Mouse (Mus musculus): ENCODE data around the gene Tkt. TPM values are rescaled to one million over a fixed set of nuclear protein-coding genes. Genes with fewer than 3 reads are reported as not detected.
A peak's percentile ranks its signal among the peaks of the same experiment; 100 is the strongest.
"Not testable (repeated sequence)": the region's sequence is repeated elsewhere in the genome, so short reads cannot be mapped to it uniquely, and the experiment has no call there.

Tkt gene
- polyA plus RNA-seq, 1 experiment from 2014 or later = 94.0 TPM

DNA sequence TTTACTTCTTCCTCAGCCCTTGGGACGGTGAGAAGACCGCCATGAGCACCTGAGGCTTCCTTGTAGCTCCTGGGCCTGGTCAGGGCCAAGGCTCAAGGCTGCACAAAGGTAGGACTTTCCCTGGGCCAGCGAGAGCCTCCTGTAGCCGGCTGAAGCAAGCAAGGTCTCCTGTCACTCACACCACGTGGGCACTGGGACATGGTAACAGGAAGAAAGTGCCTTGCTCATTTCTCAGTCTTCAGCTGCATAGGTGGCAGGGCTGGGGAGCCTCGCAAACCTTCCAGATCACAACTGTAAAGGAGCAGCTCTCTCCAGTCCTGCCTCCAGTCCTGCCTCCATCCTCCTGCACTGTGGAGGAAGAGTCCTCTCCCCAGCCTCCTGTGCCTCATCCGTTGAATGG is 27.6 kb downstream of the Tkt start:
- WGBS = 76% methylated on average over 7 of the region's 7 CpGs
- Histone ChIP-seq H3K4me3 (ENCODE audit: low read length) (no peak overlapping the region), H3K27ac (ENCODE audit: low read depth, low read length) (no peak overlapping the region), H3K4me2 (replicated peaks; ENCODE audit: low read depth, low read length) (no peak overlapping the region), H3K27me3 (ENCODE audit: control insufficient read depth, insufficient read depth, low read length) (no peaks in the 10 kb centered on the region), H3K9me3 (ENCODE audit: control insufficient read depth, low read length) (no peaks in the 10 kb centered on the region), H3K9ac (ENCODE audit: low read depth, low read length) (no peak overlapping the region), H3K4me1 (ENCODE audit: control insufficient read depth, insufficient read depth, low read length) (peaks cover 14% of the 10 kb centered on the region), H3K36me3 (ENCODE audit: control insufficient read depth, insufficient read depth, low read length) (peaks cover 47% of the 10 kb centered on the region)
- ATAC-seq (ENCODE audit: low FRiP score, low TSS enrichment) = no peak

DNA sequence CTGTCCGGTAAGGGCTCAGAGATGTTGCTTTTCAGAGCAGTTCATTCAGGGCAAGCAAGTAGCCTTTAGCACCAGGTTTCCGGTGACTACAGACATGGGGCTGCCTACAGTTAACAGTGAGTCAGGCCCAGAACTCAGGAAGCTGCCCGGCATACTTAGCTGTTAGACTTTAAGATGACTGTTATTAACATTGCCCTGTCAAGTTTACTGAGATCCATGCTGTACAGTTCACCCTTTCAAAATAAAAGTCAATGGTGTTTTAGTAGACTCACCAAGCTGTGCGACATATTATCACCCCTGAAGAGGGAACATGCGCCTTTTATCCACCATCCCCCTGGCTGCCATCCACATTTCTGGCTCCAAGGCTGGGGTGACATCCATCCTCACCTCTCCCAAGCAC is 28.1 kb downstream of the Tkt start:
- Histone ChIP-seq H3K9me3 (ENCODE audit: control insufficient read depth, low read length) (no peaks in the 10 kb centered on the region), H3K36me3 (ENCODE audit: control insufficient read depth, insufficient read depth, low read length) (peaks cover 42% of the 10 kb centered on the region), H3K4me1 (ENCODE audit: control insufficient read depth, insufficient read depth, low read length) (peaks cover 14% of the 10 kb centered on the region), H3K4me2 (replicated peaks; ENCODE audit: low read depth, low read length) (no peak overlapping the region), H3K27me3 (ENCODE audit: control insufficient read depth, insufficient read depth, low read length) (no peaks in the 10 kb centered on the region), H3K4me3 (ENCODE audit: low read length) (no peak overlapping the region), H3K9ac (ENCODE audit: low read depth, low read length) (no peak overlapping the region), H3K27ac (ENCODE audit: low read depth, low read length) (no peak overlapping the region)
- WGBS = 44% methylated on average over 5 of the region's 5 CpGs
- ATAC-seq (ENCODE audit: low FRiP score, low TSS enrichment) = no peak; the same call in 1 of the 2 replicates

DNA sequence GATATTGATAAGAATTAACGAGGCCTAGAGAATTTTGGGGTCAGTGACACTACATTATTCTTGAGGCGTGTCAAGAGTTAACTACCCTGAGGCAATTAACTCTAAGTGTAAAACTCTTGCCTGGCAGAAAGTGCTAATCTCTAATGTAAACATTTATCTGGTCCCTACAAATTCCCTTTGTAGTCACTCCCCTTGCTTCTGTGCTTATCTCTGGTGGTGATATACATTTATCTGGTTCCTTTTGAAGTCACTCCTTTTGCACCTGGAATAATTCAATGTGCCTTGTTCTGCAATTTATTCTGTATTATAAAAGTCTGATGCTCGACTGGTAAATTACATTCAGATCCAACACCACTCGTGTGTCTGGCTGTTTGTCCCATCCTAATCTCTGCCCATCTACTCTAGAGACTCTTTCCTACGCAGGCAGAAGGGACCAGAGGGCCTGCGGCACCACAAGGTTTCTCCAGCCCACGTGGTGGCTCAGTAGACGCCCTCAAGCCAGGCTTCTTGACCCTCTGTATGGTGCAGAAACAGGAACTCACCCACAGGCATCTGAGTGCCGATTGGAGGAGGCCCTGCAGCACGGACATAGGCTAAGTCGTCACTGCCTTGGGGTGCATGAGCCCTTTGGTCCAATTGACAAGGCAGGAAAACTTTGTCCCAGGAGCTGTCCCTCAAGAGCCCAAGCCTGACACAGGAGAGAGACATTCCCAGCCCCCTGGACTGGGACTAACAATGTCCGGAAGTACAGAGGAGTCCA is 29.3 kb downstream of the Tkt start:
- Histone ChIP-seq H3K36me3 (ENCODE audit: control insufficient read depth, insufficient read depth, low read length) (peaks cover 30% of the 10 kb centered on the region), H3K4me1 (ENCODE audit: control insufficient read depth, insufficient read depth, low read length) (peaks cover 14% of the 10 kb centered on the region)
- not testable (repeated sequence) for H3K27ac ChIP-seq (ENCODE audit: low read depth, low read length); H3K4me3 ChIP-seq (ENCODE audit: low read length); H3K4me2 ChIP-seq (replicated peaks; ENCODE audit: low read depth, low read length); H3K27me3 ChIP-seq (ENCODE audit: control insufficient read depth, insufficient read depth, low read length); ATAC-seq (ENCODE audit: low FRiP score, low TSS enrichment); H3K9ac ChIP-seq (ENCODE audit: low read depth, low read length); H3K9me3 ChIP-seq (ENCODE audit: control insufficient read depth, low read length)
- 33% methylated on average over 10 of the region's 12 CpGs for WGBS

DNA sequence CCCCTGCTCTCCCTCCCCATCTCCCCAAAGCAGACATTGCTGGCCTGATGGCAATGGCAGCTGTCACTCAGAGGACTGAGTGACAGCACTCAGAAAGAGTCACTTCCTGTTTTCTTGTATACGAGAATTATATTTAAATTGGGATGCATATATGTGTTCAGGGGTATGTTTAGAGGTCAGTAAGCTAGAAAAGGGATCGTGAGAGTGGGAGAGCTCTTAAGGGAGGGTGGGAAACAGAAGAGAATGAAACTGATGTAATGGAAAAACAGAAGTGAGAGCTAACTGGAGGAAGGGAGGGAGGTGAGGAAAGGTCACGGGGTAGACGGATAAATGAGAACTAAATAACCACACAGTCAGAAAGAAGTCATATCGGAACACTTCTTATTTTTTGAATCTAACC is 31.0 kb downstream of the Tkt start:
- no peaks in the 10 kb centered on the region for H3K27me3 ChIP-seq (ENCODE audit: control insufficient read depth, insufficient read depth, low read length)
- WGBS = 63% methylated on average over 5 of the region's 5 CpGs
- peaks cover 16% of the 10 kb centered on the region for H3K4me1 ChIP-seq (ENCODE audit: control insufficient read depth, insufficient read depth, low read length)
- no peak overlapping the region for H3K9ac ChIP-seq (ENCODE audit: low read depth, low read length)
- no peak for ATAC-seq (ENCODE audit: low FRiP score, low TSS enrichment)
- no peak overlapping the region for H3K4me2 ChIP-seq (replicated peaks; ENCODE audit: low read depth, low read length)
- H3K9me3 ChIP-seq (ENCODE audit: control insufficient read depth, low read length) = no peaks in the 10 kb centered on the region
- no peak overlapping the region for H3K27ac ChIP-seq (ENCODE audit: low read depth, low read length)
- H3K36me3 ChIP-seq (ENCODE audit: control insufficient read depth, insufficient read depth, low read length) = peaks cover 16% of the 10 kb centered on the region
- no peak overlapping the region for H3K4me3 ChIP-seq (ENCODE audit: low read length)

DNA sequence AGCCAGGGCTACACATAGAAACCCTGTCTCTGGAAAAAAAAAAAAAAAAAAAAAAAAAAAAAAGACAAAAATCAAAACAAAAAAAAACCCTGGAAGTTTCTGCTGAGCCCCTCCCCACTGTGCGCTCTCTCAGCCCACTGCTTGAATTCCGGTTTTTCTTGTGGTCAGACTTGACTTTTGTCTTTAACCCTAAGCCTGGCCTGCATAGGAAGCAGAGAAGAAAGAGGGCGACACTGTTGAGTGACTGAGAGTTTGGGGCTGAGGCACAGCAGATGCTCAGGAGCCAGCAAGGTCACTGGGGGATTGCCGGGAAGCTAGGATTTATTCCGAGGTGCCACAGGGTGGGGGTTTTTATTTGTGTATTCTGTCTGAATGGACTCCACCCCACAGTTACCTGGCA is 31.7 kb downstream of the Tkt start:
- ATAC-seq (ENCODE audit: low FRiP score, low TSS enrichment) = 0 out of 2 replicates have a peak, but pooled peaks have one; percentile 18
- Histone ChIP-seq H3K36me3 (ENCODE audit: control insufficient read depth, insufficient read depth, low read length) (peaks cover 11% of the 10 kb centered on the region; the same call in 1 of the 2 replicates), H3K9me3 (ENCODE audit: control insufficient read depth, low read length) (no peaks in the 10 kb centered on the region), H3K4me3 (ENCODE audit: low read length) (no peak overlapping the region), H3K27me3 (ENCODE audit: control insufficient read depth, insufficient read depth, low read length) (no peaks in the 10 kb centered on the region), H3K27ac (ENCODE audit: low read depth, low read length) (no peak overlapping the region), H3K9ac (ENCODE audit: low read depth, low read length) (no peak overlapping the region), H3K4me2 (replicated peaks; ENCODE audit: low read depth, low read length) (no peak overlapping the region), H3K4me1 (ENCODE audit: control insufficient read depth, insufficient read depth, low read length) (peaks cover 23% of the 10 kb centered on the region)
- WGBS = 33% methylated on average over 5 of the region's 5 CpGs

DNA sequence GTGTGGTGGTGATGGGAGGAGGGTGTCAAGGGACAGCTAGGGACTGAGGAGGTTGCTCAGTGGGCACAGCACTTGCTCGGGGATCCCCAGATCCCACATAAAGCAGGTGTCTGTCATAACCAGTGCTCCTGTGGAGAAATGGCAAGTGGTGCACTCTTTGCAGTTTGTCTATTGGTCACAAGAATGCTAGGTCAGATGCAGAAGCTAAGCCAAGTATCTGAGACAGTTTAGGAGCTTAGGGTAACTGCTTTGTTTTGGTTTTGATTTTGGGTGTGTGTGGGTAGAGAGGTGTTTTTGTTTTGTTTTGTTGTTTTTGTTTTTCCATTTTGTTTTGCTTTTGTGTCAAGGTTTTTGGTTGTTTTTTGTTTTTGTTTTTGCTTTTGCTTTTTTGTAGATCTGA is 33.1 kb downstream of the Tkt start:
- H3K9ac ChIP-seq (ENCODE audit: low read depth, low read length) = no peak overlapping the region
- no peaks in the 10 kb centered on the region for H3K36me3 ChIP-seq (ENCODE audit: control insufficient read depth, insufficient read depth, low read length)
- WGBS = 68% methylated on average over 1 of the region's 1 CpGs
- H3K27ac ChIP-seq (ENCODE audit: low read depth, low read length) = no peak overlapping the region
- ATAC-seq (ENCODE audit: low FRiP score, low TSS enrichment) = no peak
- H3K9me3 ChIP-seq (ENCODE audit: control insufficient read depth, low read length) = no peaks in the 10 kb centered on the region
- no peak overlapping the region for H3K4me3 ChIP-seq (ENCODE audit: low read length)
- no peak overlapping the region for H3K4me2 ChIP-seq (replicated peaks; ENCODE audit: low read depth, low read length)
- H3K4me1 ChIP-seq (ENCODE audit: control insufficient read depth, insufficient read depth, low read length) = peaks cover 18% of the 10 kb centered on the region
- H3K27me3 ChIP-seq (ENCODE audit: control insufficient read depth, insufficient read depth, low read length) = no peaks in the 10 kb centered on the region

DNA sequence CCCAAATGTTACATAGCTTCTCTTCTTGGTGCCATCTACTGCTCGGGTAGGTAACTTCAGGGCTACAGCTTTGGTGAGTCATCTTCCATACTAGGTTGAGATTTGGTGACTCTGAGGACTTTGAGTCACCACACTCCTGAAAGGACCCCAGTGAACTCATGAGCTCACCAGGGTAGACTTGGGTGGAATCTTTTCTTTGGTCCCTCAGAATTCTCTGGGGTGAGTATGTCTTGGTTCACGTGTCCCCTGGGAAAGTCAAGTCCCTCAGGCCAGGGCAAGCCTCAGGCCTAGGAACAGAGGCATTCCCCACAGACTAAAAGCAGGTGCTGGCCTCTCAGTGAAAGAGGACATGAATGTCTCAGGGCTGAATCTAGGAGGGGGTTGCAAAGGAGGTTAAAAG is 35.9 kb downstream of the Tkt start:
- Histone ChIP-seq H3K4me1 (ENCODE audit: control insufficient read depth, insufficient read depth, low read length) (peaks cover 19% of the 10 kb centered on the region), H3K4me2 (replicated peaks; ENCODE audit: low read depth, low read length) (no peak overlapping the region), H3K27me3 (ENCODE audit: control insufficient read depth, insufficient read depth, low read length) (no peaks in the 10 kb centered on the region), H3K27ac (ENCODE audit: low read depth, low read length) (no peak overlapping the region), H3K9me3 (ENCODE audit: control insufficient read depth, low read length) (no peaks in the 10 kb centered on the region), H3K36me3 (ENCODE audit: control insufficient read depth, insufficient read depth, low read length) (no peaks in the 10 kb centered on the region), H3K4me3 (ENCODE audit: low read length) (no peak overlapping the region), H3K9ac (ENCODE audit: low read depth, low read length) (no peak overlapping the region)
- ATAC-seq (ENCODE audit: low FRiP score, low TSS enrichment) = no peak
- WGBS = 61% methylated on average over 2 of the region's 2 CpGs

DNA sequence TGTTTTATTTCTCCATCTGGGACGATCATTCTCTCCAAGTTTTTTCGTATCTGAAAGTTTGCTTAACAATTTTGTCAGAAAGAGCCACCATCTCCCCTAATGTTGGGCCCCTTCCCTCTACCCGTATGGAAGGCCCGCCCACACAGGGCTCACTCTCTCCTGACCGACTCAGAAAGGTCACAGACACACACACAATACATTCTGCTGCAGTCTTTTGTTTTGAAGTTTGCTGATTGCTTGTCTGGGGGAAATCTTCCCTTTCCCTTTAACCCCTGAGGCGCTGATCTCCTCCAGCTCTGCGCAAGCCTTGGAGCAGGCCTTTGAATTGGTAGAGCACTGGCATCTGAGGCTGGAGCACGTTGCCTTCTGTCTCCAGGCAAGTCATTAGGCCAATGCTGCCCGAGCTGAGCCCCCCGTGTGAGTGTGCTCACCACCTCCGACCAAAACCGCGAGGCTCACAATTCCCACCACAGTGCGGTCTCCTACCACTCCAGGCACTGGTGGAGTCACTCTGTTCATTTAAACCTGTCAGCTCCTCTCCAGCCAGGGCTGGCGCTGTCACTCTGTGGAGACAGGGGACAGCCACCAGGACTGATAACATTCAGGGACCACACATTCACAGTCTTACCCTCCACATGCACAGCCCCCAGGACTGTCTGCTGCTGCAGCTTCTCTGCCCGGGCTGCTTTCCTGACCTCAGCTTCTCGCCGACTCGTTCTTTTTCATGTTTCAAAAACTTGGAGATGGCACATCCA is 36.5 kb downstream of the Tkt start:
- Histone ChIP-seq H3K4me1 (ENCODE audit: control insufficient read depth, insufficient read depth, low read length) (peaks cover 19% of the 10 kb centered on the region), H3K4me3 (ENCODE audit: low read length) (no peak overlapping the region), H3K36me3 (ENCODE audit: control insufficient read depth, insufficient read depth, low read length) (no peaks in the 10 kb centered on the region), H3K9ac (ENCODE audit: low read depth, low read length) (no peak overlapping the region), H3K27me3 (ENCODE audit: control insufficient read depth, insufficient read depth, low read length) (no peaks in the 10 kb centered on the region), H3K9me3 (ENCODE audit: control insufficient read depth, low read length) (no peaks in the 10 kb centered on the region), H3K27ac (ENCODE audit: low read depth, low read length) (no peak overlapping the region), H3K4me2 (replicated peaks; ENCODE audit: low read depth, low read length) (no peak overlapping the region)
- ATAC-seq (ENCODE audit: low FRiP score, low TSS enrichment) = no peak
- 48% methylated on average over 19 of the region's 19 CpGs for WGBS

DNA sequence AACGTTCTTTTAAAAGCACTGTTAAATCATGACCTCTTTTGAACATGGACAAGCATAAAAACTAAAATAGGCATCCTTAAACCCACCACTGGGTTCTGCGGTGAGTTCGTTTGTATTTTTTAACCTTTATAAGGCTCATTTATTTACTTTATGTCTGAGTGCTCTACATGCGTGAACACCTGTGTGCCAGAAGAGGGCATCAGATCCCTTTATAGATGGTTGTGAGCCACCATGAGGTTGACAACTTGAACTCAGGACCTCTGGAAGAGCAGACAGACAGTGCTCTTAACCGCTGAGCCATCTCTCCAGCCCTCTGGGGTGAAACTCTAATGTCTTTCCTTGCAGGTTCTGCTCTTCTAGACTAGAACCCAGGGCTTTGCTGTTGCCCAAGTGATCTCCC is 37.2 kb downstream of the Tkt start:
- ATAC-seq (ENCODE audit: low FRiP score, low TSS enrichment) = no peak
- H3K4me2 ChIP-seq (replicated peaks; ENCODE audit: low read depth, low read length) = no peak overlapping the region
- no peaks in the 10 kb centered on the region for H3K36me3 ChIP-seq (ENCODE audit: control insufficient read depth, insufficient read depth, low read length)
- no peak overlapping the region for H3K27ac ChIP-seq (ENCODE audit: low read depth, low read length)
- H3K4me3 ChIP-seq (ENCODE audit: low read length) = no peak overlapping the region
- no peaks in the 10 kb centered on the region for H3K9me3 ChIP-seq (ENCODE audit: control insufficient read depth, low read length)
- H3K4me1 ChIP-seq (ENCODE audit: control insufficient read depth, insufficient read depth, low read length) = peaks cover 19% of the 10 kb centered on the region
- no peak overlapping the region for H3K9ac ChIP-seq (ENCODE audit: low read depth, low read length)
- WGBS = 75% methylated on average over 5 of the region's 5 CpGs
- no peaks in the 10 kb centered on the region for H3K27me3 ChIP-seq (ENCODE audit: control insufficient read depth, insufficient read depth, low read length)
